In genomic region chr16:91698995-91699394, GRCm38 (mm10) we compare ENCODE assay signal across 1 mouse cellular context.
TF ChIP-seq lines count a peak whose summit lies in the region.

No protein-coding gene starts in this region.

TF ChIP-seq in MEL, 35 proteins besides CTCF, POLR2A, EP300 and RAD21 (continued from another document):
- TF ChIP-seq ZNF384 (IDR thresholded peaks at IDR 0.05; ENCODE audit: low read depth, low read length) (peak; percentile 29; the same call in 1 of the 2 replicates), BHLHE40 (IDR thresholded peaks at IDR 0.05; ENCODE audit: borderline replicate concordance, low read depth, low read length) (no peak), E2F4 (IDR thresholded peaks at IDR 0.05; ENCODE audit: borderline replicate concordance, low read depth, low read length) (no peak)
